Mouse (Mus musculus): Measurements from ENCODE around the gene Rnf13.

- TF ChIP-seq CTCF (IDR thresholded peaks at IDR 0.05) (no peak), EP300 (IDR thresholded peaks at IDR 0.05; ENCODE audit: insufficient read depth, low read depth, low read length) (no peak), POLR2A (IDR thresholded peaks at IDR 0.05; ENCODE audit: insufficient read depth, low read depth, low read length) (no peak)
These were observed 3.5 kb upstream of the Rnf13 start for GRCm38 (mm10) chr3:57732206-57732915.
